Mouse (Mus musculus): Measurements from ENCODE around the gene Cox14.

DNA sequence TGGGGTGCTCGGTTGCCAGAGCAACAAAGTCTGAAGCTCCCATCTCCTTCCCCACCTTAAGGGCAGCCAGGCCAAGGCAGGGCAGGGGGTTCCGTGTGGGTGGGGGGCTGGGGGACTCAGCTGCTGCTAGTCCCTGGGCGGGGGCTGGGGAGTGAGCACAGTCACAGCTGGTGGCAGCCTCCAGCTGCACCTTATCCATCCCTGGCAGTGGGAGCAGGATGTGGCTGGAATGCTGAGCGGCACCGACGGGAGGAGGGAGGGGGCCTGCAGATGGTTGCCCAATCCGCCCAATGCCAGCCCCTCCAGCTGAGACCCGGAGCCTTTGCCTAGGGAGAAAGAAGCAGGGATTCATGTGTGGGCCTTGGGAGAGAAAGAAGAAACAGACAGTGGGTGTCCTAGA is 48.3 kb upstream of the Cox14 start:
- TF ChIP-seq EP300 (IDR thresholded peaks at IDR 0.05; ENCODE audit: low read depth) (no peak), CTCF (IDR thresholded peaks at IDR 0.05; ENCODE audit: low read depth) (no peak)

All from liver, postnatal 0 days (tissue).